Mouse (Mus musculus) cortical plate, adult 2 months (tissue): ENCODE measurements around the gene Dad1.

Source experiments
- CTCF ChIP-seq: fragments of 200-500 bp; IDR thresholded peaks from 2 replicates; pipeline ENCODE4 v1.5.1; 2011; ENCODE audit warnings: mild to moderate bottlenecking, control low read depth, low read length; ENCODE audit not compliant: insufficient read depth; ENCODE audit errors: extremely low read depth
- POLR2A ChIP-seq: fragments of 200-500 bp; IDR thresholded peaks from 2 replicates; pipeline ENCODE4 v1.6.1; 2011; ENCODE audit warnings: mild to moderate bottlenecking, low read length, control low read depth; ENCODE audit not compliant: insufficient read depth; ENCODE audit errors: extremely low read depth

- TF ChIP-seq CTCF (no peak), POLR2A (no peak)
Observed at GRCm38 (mm10) chr14:54300136-54300535, 46.2 kb upstream of the Dad1 start.
